Mouse (Mus musculus) liver, embryonic 14.5 days (tissue): ENCODE results near the gene Tpte.

Source experiments
- CTCF ChIP-seq: IDR thresholded peaks from 2 replicates; pipeline ENCODE4 v1.5.1; 2016; ENCODE audit warnings: antibody characterized with exemption, low read depth, control low read depth
- EP300 ChIP-seq: IDR thresholded peaks from 2 replicates; pipeline ENCODE4 v1.6.1; 2016; ENCODE audit warnings: antibody characterized with exemption, low read depth

GRCm38 (mm10) chr8:22390766-22391463, 107.7 kb downstream of the Tpte start:
- no peak for TF ChIP-seq CTCF
- TF ChIP-seq EP300 = no peak
